Comparison of ENCODE assay signal across 10 mouse cellular contexts in the genomic region with DNA sequence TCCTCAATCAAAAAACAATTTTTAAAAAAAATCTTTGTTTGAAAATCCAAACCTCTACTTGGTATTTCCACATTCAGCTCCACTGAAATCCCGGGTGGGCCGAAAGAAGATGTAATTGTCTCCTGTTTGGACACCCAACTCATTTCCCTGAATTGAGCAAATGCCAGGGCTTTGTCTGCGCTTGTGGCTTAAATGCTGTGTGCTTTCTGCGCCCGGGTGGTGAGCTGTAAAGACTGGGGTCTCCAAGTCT. TPM values are rescaled to one million over a fixed set of nuclear protein-coding genes. Genes with fewer than 3 reads are reported as not detected.
DNase-seq lines count a peak whose midpoint lies in the region; ATAC-seq lines count a peak whose summit lies in the region.
"Had no signal": no experiment of that assay in that cellular context is flagged by ENCODE, and none has a peak within 500 bp of the region (broad histone marks: within the 10 kb centered on the region; RNA-seq: fewer than 3 reads in every experiment).

No protein-coding gene starts in this region.

- peaks cover 96% of the 10 kb centered on the region for H3K27me3 ChIP-seq in kidney, embryonic 15.5 days
- H3K27me3 ChIP-seq in embryonic facial prominence, embryonic 10.5 days (replicated peaks; ENCODE audit: low read depth, poor library complexity, severe bottlenecking) = peaks cover 100% of the 10 kb centered on the region
- H3K27me3 ChIP-seq in hindbrain, embryonic 12.5 days = peaks cover 78% of the 10 kb centered on the region
- peaks cover 76% of the 10 kb centered on the region for H3K27me3 ChIP-seq in midbrain, embryonic 15.5 days (replicated peaks)

- WGBS in kidney, embryonic 15.5 days = 1% methylated on average over 5 of the region's 5 CpGs
- WGBS in embryonic facial prominence, embryonic 10.5 days = 0% methylated on average over 5 of the region's 5 CpGs
- WGBS in hindbrain, embryonic 12.5 days = under 1% methylated on average over 5 of the region's 5 CpGs
- WGBS in midbrain, embryonic 15.5 days = under 1% methylated on average over 5 of the region's 5 CpGs

- H3K4me1 ChIP-seq in kidney, embryonic 15.5 days = peaks cover 19% of the 10 kb centered on the region
- H3K4me1 ChIP-seq in embryonic facial prominence, embryonic 10.5 days = peaks cover 36% of the 10 kb centered on the region
- H3K4me1 ChIP-seq in hindbrain, embryonic 12.5 days = peaks cover 35% of the 10 kb centered on the region
- H3K4me1 ChIP-seq in midbrain, embryonic 15.5 days = peaks cover 20% of the 10 kb centered on the region; the same call in 1 of the 2 replicates

- H3K9me3 ChIP-seq in kidney, embryonic 15.5 days (replicated peaks) = no peaks in the 10 kb centered on the region
- no peaks in the 10 kb centered on the region for H3K9me3 ChIP-seq in embryonic facial prominence, embryonic 10.5 days
- H3K9me3 ChIP-seq in hindbrain, embryonic 12.5 days (replicated peaks) = no peaks in the 10 kb centered on the region
- no peaks in the 10 kb centered on the region for H3K9me3 ChIP-seq in midbrain, embryonic 15.5 days

- peak overlapping the region; percentile 53; the same call in 1 of the 2 replicates for H3K4me2 ChIP-seq in kidney, embryonic 15.5 days
- H3K4me2 ChIP-seq in hindbrain, embryonic 12.5 days (replicated peaks) = peak overlapping the region; percentile 50
- peak overlapping the region; percentile 42 for H3K4me2 ChIP-seq in midbrain, embryonic 15.5 days

- H3K36me3 ChIP-seq in kidney, embryonic 15.5 days = no peaks in the 10 kb centered on the region
- H3K36me3 ChIP-seq in embryonic facial prominence, embryonic 10.5 days (replicated peaks) = no peaks in the 10 kb centered on the region
- H3K36me3 ChIP-seq in hindbrain, embryonic 12.5 days = no peaks in the 10 kb centered on the region
- H3K36me3 ChIP-seq in midbrain, embryonic 15.5 days (replicated peaks) = no peaks in the 10 kb centered on the region
- H3K36me3 ChIP-seq: G1E had no signal

- no peak overlapping the region for H3K9ac ChIP-seq in kidney, embryonic 15.5 days
- H3K9ac ChIP-seq in hindbrain, embryonic 12.5 days = no peak overlapping the region
- H3K9ac ChIP-seq in midbrain, embryonic 15.5 days = no peak overlapping the region

- DNase-seq in kidney, adult 18-20 months = no peak
- no peak for DNase-seq in embryonic facial prominence, embryonic 10.5 days (ENCODE audit: low spot score)
- no peak for DNase-seq in thymus, adult 18-20 months
- DNase-seq in T-cell, adult 2 months (ENCODE audit: low spot score) = no peak
- DNase-seq in cerebellum, adult 11-12 months = no peak
- DNase-seq: layer of hippocampus, adult 9-11 months had no signal

- peak overlapping the region; percentile 32 for H3K4me3 ChIP-seq in kidney, embryonic 15.5 days (replicated peaks)
- peak overlapping the region; percentile 48 for H3K4me3 ChIP-seq in embryonic facial prominence, embryonic 10.5 days
- peak overlapping the region; percentile 24; the same call in 1 of the 2 replicates for H3K4me3 ChIP-seq in hindbrain, embryonic 12.5 days
- H3K4me3 ChIP-seq in midbrain, embryonic 15.5 days = peak overlapping the region; percentile 22

- no peak for ATAC-seq in kidney, embryonic 15.5 days (replicated peaks; ENCODE audit: low FRiP score)
- no peak for ATAC-seq in hindbrain, embryonic 12.5 days (ENCODE audit: low FRiP score)
- ATAC-seq in midbrain, embryonic 15.5 days (replicated peaks) = no peak

- H3K27ac ChIP-seq in kidney, embryonic 15.5 days = no peak overlapping the region
- no peak overlapping the region for H3K27ac ChIP-seq in embryonic facial prominence, embryonic 10.5 days (replicated peaks)
- H3K27ac ChIP-seq in hindbrain, embryonic 12.5 days = peak overlapping the region; percentile 67
- H3K27ac ChIP-seq in midbrain, embryonic 15.5 days = peak overlapping the region; percentile 81

RNA-seq across cellular contexts. Expression of a gene that starts 21.7 kb away (rescaled TPM):
- 31.1 and 33.5 TPM in 2 replicates for polyA plus RNA-seq in kidney, embryonic 15.5 days (2015; fragmentation: Nextera tagmentation; extraction: Ambion mirVana)
- 23.4 and 25.2 TPM in 2 replicates for polyA plus RNA-seq in embryonic facial prominence, embryonic 10.5 days (2016; fragmentation: Nextera tagmentation; extraction: Ambion mirVana)
- 27.6 and 33.2 TPM in 2 replicates for polyA plus RNA-seq in hindbrain, embryonic 12.5 days (2016; fragmentation: Nextera tagmentation; extraction: Ambion mirVana)
- 28.2 and 30.4 TPM in 2 replicates for polyA plus RNA-seq in midbrain, embryonic 15.5 days (2015; fragmentation: Nextera tagmentation; extraction: Ambion mirVana)

Comparison
In these comparisons a context has a peak if more than half of its experiments do, and no peak if none do; other contexts are left out.
1. H3K27ac ChIP-seq: peak in hindbrain, embryonic 12.5 days (single experiment) and midbrain, embryonic 15.5 days (single experiment); none in kidney, embryonic 15.5 days (single experiment) and embryonic facial prominence, embryonic 10.5 days (single experiment).
2. Peak in every context shown above with its lines, with median percentiles within 50 percentile points of each other: H3K4me2 ChIP-seq and H3K4me3 ChIP-seq.